Mouse (Mus musculus): ENCODE data around the gene Phkg2.

GRCm38 (mm10) chr7:127564381-127565150 is 8.6 kb upstream of the Phkg2 start:
- TF ChIP-seq ZNF384 (IDR thresholded peaks at IDR 0.05; ENCODE audit: low read depth, low read length) (no peak), HCFC1 (IDR thresholded peaks at IDR 0.05; ENCODE audit: borderline replicate concordance, insufficient read depth, low read length) (no peak)

Data from ES-E14 (cell line).